Mouse (Mus musculus) testis, adult 2 months (tissue): Measurements from ENCODE around the gene Prg4. TPM values are rescaled to one million over a fixed set of nuclear protein-coding genes. Genes with fewer than 3 reads are reported as not detected.

Experiments used
- H3K27ac ChIP-seq: fragments of 200-500 bp; 2 replicates; pipeline ENCODE4 v1.5.1; 2012; ENCODE audit warnings: low read depth, low read length; ENCODE audit not compliant: control insufficient read depth, insufficient read depth
- H3K27me3 ChIP-seq: fragments of 200-500 bp; 2 replicates; pipeline ENCODE4 v1.6.1; 2012; ENCODE audit warnings: mild to moderate bottlenecking, low read length, moderate library complexity; ENCODE audit not compliant: control insufficient read depth, insufficient read depth
- H3K36me3 ChIP-seq: fragments of 200-500 bp; 2 replicates; pipeline ENCODE4 v1.6.1; 2012; ENCODE audit warnings: mild to moderate bottlenecking, low read length; ENCODE audit not compliant: control insufficient read depth, insufficient read depth
- H3K4me1 ChIP-seq: fragments of 200-500 bp; 2 replicates; pipeline ENCODE4 v1.6.1; 2012; ENCODE audit warnings: low read length; ENCODE audit not compliant: control insufficient read depth, insufficient read depth
- H3K4me3 ChIP-seq: fragments of 200-500 bp; 2 replicates; pipeline ENCODE4 v1.5.1; 2012; ENCODE audit warnings: low read depth, mild to moderate bottlenecking, low read length, moderate library complexity, mixed read lengths; ENCODE audit not compliant: control insufficient read depth
- CTCF ChIP-seq: fragments of 200-500 bp; IDR thresholded peaks from 2 replicates; pipeline ENCODE4 v1.5.1; 2012; ENCODE audit warnings: low read depth, mild to moderate bottlenecking, inconsistent platforms, low read length, moderate library complexity; ENCODE audit not compliant: control insufficient read depth, insufficient read depth, insufficient replicate concordance
- POLR2A ChIP-seq: fragments of 200-500 bp; IDR thresholded peaks from 2 replicates; pipeline ENCODE4 v1.6.1; 2012; ENCODE audit warnings: low read depth, mild to moderate bottlenecking, inconsistent platforms, low read length, moderate library complexity; ENCODE audit not compliant: control insufficient read depth
- polyA plus RNA-seq: library from polyadenylated mRNA; depleted of rRNA; stranded (reverse); fragments of >200 nt; gene quantifications from 2 replicates; pipeline ENCODE4 v1.2.3, GENCODE M21; 2012; rRNA removed

Prg4 gene
- polyA plus RNA-seq, 1 experiment = 0.36 TPM

- H3K36me3 ChIP-seq = peaks cover 4% of the 10 kb centered on the region
- no peaks in the 10 kb centered on the region for H3K27me3 ChIP-seq
- no peaks in the 10 kb centered on the region for H3K4me1 ChIP-seq
- no peak overlapping the region for H3K4me3 ChIP-seq
- TF ChIP-seq CTCF = no peak
- TF ChIP-seq POLR2A = no peak
- no peak overlapping the region for H3K27ac ChIP-seq
These were observed 58.7 kb downstream of the Prg4 start for GRCm38 (mm10) chr1:150407285-150407684.

GRCm38 (mm10) chr1:150404555-150404954 is 61.4 kb downstream of the Prg4 start:
- H3K4me3 ChIP-seq = no peak overlapping the region
- no peaks in the 10 kb centered on the region for H3K4me1 ChIP-seq
- no peaks in the 10 kb centered on the region for H3K27me3 ChIP-seq
- TF ChIP-seq CTCF (no peak), POLR2A (no peak)
- no peak overlapping the region for H3K27ac ChIP-seq
- peaks cover 3% of the 10 kb centered on the region for H3K36me3 ChIP-seq

- H3K27me3 ChIP-seq = no peaks in the 10 kb centered on the region
- no peak for TF ChIP-seq CTCF
- no peak for TF ChIP-seq POLR2A
- H3K4me3 ChIP-seq = no peak overlapping the region
- H3K4me1 ChIP-seq = no peaks in the 10 kb centered on the region
- no peak overlapping the region for H3K27ac ChIP-seq
- peaks cover 3% of the 10 kb centered on the region for H3K36me3 ChIP-seq
These were observed 62.1 kb downstream of the Prg4 start for GRCm38 (mm10) chr1:150403914-150404313.

Other genes starting within 250 kb of the Prg4 start
- gene Pdc, start 146.7 kb downstream of the Prg4 start, polyA plus RNA-seq = not detected in 2 replicates
- 39.6 and 45.4 TPM in 2 replicates for gene Tpr, start 73.3 kb downstream of the Prg4 start, polyA plus RNA-seq
- 2.8 and 4.2 TPM in 2 replicates for gene Odr4, start 73.1 kb downstream of the Prg4 start, polyA plus RNA-seq